Mouse (Mus musculus) neutrophil, adult 83 days (primary cell): ENCODE results near the gene Ankrd28. TPM values are rescaled to one million over a fixed set of nuclear protein-coding genes. Genes with fewer than 3 reads are reported as not detected.

Source experiments
- total RNA-seq, 2 experiments: library from RNA; stranded (reverse); gene quantifications; one replicate each; pipeline ENCODE4 v1.2.4; 2023

The Ankrd28 gene
- 10 to 100 TPM; 72.5 to 81.7 TPM for total RNA-seq

DNA sequence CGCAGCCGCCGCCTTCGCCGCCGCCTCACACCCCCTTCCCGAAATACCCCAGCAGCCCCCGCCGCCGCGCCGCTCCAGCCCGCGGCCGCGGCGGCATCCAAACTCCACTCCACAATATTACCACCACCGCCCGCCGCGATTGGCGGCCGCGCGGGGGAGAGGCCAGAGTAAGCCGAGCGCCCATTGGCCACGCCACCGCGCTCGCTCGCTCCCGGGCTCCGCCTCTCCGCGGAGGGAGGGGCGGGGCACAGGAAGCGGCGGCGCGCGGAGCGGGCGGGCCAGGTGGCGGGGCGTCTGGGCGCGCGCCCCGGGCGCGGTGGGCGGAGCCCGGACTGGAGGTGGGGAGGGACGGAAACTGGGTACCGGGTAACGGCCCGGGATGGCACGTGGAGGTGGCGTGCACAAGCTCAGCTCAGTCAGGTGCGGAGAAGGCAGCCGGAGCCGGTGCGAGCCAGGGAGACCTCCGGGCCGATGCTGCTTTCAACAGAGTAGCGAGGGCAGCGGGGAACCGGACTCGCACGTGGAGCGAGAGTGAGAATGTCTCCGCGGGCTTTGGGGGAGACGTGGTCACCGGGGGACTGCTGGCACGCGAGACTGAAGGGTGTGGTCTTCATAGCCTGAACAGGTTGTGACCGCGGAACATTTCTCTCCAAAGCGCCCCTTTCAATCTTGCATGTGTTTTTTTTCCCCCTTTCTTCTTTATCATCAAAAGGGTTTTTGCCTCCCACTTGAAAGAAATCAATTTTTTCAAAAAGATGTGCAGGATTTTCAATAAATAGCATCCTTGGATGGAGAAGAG lies at the start of gene Ankrd28:
Gene Ankrd28 (minus strand): TSS at position 81 of the 799 bp plus-strand sequence.

Other genes with a start within 250 kb of the Ankrd28 start
- under 1 TPM in 1 of 2 experiments, not detected in 1; 0.39 TPM for gene Colq, start 239.3 kb downstream of the Ankrd28 start, total RNA-seq
- gene Gm49387, start 189.8 kb downstream of the Ankrd28 start, total RNA-seq = under 1 TPM; 0.53 to 0.61 TPM
- 1 to 10 TPM; 6.8 to 8.5 TPM for gene Btd, start 189.6 kb downstream of the Ankrd28 start, total RNA-seq
- 1 to 10 TPM; 7.7 to 9.4 TPM for gene Hacl1, start 189.4 kb downstream of the Ankrd28 start, total RNA-seq
- gene Galnt15, start 198.3 kb upstream of the Ankrd28 start, total RNA-seq = not detected